Mouse (Mus musculus) left cerebral cortex, adult 9 months (tissue): ENCODE results near the gene Capn15.
A peak's percentile ranks its signal among the peaks of the same experiment; 100 is the strongest.

Experiments
- DNase-seq, 2 experiments: peaks; one replicate each; pipeline ENCODE4 v3.0.0; 2022; ENCODE audit warnings: low spot score in 2 of 2

Capn15 gene

GRCm38 (mm10) chr17:25985306-25986294 is at the start of gene Capn15:
Capn15 (minus strand) TSS chr17:25985796.
- DNase-seq: peak; percentile 94 to 96

- no peak for DNase-seq
Measured at GRCm38 (mm10) chr17:26032037-26032436, 46.4 kb upstream of the Capn15 start.

DNA sequence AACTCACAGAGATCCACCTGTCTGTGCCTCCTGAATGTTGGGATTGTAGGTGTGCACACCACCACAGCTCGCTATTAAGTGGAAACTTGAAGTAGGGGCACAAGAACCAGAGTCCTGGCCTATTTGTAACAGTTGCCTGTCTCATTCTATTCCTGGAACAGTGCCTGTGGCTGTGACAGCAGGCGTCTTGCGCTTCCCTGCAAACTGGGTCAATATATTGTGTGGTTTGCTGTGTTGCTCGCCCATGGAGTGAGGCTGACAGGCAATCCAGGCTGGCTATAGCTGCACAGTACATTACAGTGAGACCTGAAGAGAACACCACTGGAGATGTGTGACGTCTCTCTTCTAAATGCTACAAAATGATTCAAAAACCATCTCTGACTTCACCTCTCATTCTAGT is 46.0 kb upstream of the Capn15 start:
- no peak for DNase-seq

- no peak for DNase-seq
Measured at GRCm38 (mm10) chr17:26028261-26028660, 42.7 kb upstream of the Capn15 start.

DNA sequence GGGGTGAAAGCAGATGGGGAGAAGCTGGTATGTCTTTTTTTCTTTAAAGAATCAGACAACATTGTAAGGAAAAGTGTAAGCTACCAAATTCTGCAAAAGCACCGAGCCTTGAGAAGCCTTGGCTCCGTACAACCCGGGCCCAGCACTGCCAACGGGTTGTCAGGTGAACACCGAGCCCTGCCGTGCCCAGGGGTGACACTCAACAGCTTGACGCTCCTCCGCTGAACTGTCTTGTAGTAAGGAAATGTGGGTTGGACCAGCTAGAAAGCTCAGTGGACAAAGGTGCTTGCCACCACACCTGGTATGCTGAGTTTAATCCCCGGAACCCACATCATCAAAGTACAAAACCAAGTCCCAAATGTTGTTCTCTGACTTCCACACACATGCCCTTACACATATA is 39.1 kb upstream of the Capn15 start:
- no peak for DNase-seq

- DNase-seq: no peak
Measured at GRCm38 (mm10) chr17:26023966-26024365, 38.4 kb upstream of the Capn15 start.

DNA sequence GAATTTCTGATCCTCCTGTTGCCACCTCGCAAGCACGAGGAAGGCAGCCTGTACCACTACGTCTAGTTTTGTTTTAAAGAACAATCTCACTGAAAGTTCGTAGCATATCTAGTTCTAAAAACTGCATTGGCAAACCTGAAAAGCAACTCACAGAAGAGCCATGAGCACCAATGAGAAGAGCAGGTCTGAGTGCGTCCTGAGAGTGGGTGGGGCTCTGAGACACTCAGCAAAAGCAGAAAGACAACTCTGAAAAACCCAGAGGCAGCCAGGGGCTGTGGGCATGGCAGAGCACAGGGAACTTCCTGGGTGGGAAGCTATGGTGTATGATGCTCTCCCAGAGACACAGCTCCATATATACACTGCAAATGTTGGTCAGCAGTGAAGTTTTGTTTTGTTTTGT is 37.6 kb upstream of the Capn15 start:
- no peak for DNase-seq

DNA sequence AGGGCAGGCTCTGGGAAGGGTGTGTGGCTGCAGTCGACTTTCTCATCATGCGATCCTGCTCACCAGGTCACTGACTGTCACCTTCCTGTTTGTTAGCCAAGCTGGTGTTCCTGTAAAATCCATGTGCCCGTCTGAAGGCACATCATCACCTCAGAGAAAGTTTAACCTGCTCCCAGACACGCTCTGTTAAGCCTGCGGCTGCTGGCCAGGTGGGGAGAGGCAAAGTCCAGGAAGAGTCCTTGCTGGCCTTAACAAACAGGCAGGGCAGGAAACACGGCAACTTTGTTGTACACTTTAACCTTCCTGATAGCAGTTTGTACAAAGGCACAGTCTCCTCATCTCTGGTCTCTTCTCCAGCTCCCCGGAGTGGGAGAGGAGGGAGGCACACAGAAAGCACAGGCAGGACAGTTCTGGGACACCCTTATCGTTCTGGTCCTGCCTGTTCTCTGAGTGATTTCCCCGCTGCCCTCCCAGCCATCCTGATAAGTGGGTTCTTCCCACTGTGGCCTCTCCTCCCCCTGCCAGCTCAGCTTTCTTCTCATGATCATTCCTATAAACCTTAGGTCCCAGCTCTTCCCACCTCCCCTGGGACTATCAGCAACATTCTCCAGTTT is 36.2 kb upstream of the Capn15 start:
- no peak for DNase-seq

GRCm38 (mm10) chr17:26020848-26021347 is 35.3 kb upstream of the Capn15 start:
- DNase-seq: no peak

GRCm38 (mm10) chr17:26018388-26018787 is 32.8 kb upstream of the Capn15 start:
- no peak for DNase-seq

DNA sequence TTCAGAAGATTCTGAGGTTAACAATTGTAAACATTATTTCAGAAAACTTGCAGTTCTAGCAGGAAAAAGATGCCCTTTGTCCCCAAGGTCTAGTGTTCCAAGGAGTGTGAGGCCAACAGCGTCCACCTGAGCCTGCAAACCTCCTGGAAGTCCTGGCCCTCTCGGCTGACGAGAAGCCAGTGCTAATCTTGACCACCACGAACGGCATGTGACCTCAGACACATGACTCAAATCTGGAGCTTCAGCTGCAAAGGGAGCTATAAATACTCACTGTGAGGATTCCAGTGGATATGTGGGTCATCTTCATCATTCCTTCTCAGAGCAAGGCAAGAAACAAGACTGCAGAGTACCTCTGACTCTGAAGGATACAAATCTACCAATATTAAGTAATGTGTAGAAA is 32.4 kb upstream of the Capn15 start:
- no peak for DNase-seq

GRCm38 (mm10) chr17:26017021-26017420 is 31.4 kb upstream of the Capn15 start:
- DNase-seq: no peak

GRCm38 (mm10) chr17:26013711-26014110 is 28.1 kb upstream of the Capn15 start:
- DNase-seq: peak in 1 of 2 experiments; percentile 41

GRCm38 (mm10) chr17:26011841-26012460 is 26.4 kb upstream of the Capn15 start:
- peak in 1 of 2 experiments; percentile 74 for DNase-seq

GRCm38 (mm10) chr17:26009540-26009939 is 23.9 kb upstream of the Capn15 start:
- DNase-seq: peak in 1 of 2 experiments; percentile 90

- DNase-seq: no peak
Measured at GRCm38 (mm10) chr17:26008787-26009186, 23.2 kb upstream of the Capn15 start.

DNA sequence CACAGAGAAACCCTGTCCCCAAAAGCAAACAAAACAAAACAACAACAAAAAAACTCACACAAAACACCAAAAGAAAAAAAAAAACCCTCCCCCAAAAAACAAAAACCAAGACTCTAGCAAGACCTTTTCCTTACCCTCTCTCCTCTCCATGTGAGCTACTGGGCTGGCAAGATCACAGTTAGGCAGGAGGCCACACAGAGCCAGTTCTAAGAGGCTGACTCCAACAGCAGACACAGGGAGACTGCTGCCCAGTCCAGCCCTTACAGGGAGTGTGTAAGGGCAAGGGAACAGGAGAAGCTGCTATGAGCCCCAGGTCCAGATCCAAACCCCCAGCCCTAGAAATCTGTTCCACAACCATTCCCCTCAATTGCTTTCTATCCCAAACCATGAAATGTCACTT is 22.7 kb upstream of the Capn15 start:
- DNase-seq: no peak

DNA sequence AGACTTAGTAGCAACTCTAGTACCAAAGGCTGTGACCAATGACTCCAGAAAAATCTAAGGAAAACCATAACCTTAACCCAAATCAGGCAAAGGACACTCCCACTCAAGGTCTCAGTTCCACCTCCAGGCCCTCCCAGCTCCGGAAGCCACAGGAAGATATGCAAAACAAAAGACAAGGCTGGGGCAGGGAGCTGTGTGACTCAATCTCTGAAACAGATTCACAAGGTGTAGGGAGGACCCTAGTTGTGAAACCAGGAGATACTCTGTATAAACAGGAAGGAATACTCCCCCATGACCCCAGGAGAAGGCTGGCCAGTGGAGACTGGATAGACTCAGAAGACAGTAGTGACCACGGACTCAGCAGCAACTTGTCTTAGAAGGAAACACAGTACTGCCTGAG is 22.1 kb upstream of the Capn15 start:
- DNase-seq: no peak

- no peak for DNase-seq
Measured at GRCm38 (mm10) chr17:26005731-26006450, 20.3 kb upstream of the Capn15 start.

DNA sequence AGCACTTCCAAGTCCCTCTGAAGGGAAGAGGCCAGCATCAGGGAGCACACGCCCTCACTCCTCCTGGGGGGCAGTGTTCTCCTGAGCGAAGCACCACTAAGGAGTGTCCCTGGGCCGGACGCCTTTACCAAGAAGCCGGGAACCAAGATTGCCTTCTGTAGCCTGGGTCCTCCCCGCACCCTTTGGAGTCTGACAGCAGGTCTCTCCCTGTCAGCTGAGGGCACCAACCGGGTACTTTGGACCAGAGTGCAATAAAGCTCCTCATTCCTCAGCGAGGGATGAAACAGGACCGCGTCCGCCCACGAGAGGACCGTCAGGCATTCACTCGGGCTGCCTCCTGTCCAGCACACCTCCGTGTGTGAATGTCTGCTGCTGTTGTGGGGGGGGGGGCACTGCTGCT is 19.1 kb upstream of the Capn15 start:
- DNase-seq: no peak

GRCm38 (mm10) chr17:26003864-26004263 is 18.3 kb upstream of the Capn15 start:
- DNase-seq: no peak

GRCm38 (mm10) chr17:25998425-25998824 is 12.8 kb upstream of the Capn15 start:
- DNase-seq: no peak
